Mouse (Mus musculus): ENCODE data around the gene Noxa1. TPM values are rescaled to one million over a fixed set of nuclear protein-coding genes. Genes with fewer than 3 reads are reported as not detected.

Gene Noxa1
- total and polyA plus RNA-seq, 2 experiments from 2014 or later: not detected

- H3K27ac ChIP-seq: no peak overlapping the region
- H3K27me3 ChIP-seq (ENCODE audit: insufficient read depth, low read length): no peaks in the 10 kb centered on the region
- ATAC-seq (no peak), DNase-seq (ENCODE audit: low spot score) (no peak)
- H3K36me3 ChIP-seq (ENCODE audit: insufficient read depth, low read length): peaks cover 19% of the 10 kb centered on the region
- WGBS: 94% methylated on average over 1 of the region's 1 CpGs
- H3K9me3 ChIP-seq (ENCODE audit: low read length): no peaks in the 10 kb centered on the region
- no peak overlapping the region for H3K4me3 ChIP-seq (ENCODE audit: low read length)
- no peak overlapping the region for H3K4me2 ChIP-seq (ENCODE audit: low read depth, low read length)
- H3K9ac ChIP-seq (replicated peaks; ENCODE audit: low read length): no peak overlapping the region
- H3K4me1 ChIP-seq (ENCODE audit: insufficient read depth, low read length): no peaks in the 10 kb centered on the region
- no peak for TF ChIP-seq CTCF (IDR thresholded peaks at IDR 0.05; ENCODE audit: low read depth)
These were observed 30.7 kb downstream of the Noxa1 start for GRCm38 (mm10) chr2:25064285-25064684.

- TF ChIP-seq CTCF (IDR thresholded peaks at IDR 0.05; ENCODE audit: low read depth): no peak
- ATAC-seq (no peak), DNase-seq (ENCODE audit: low spot score) (no peak)
- Histone ChIP-seq H3K27me3 (ENCODE audit: insufficient read depth, low read length) (no peaks in the 10 kb centered on the region), H3K4me1 (ENCODE audit: insufficient read depth, low read length) (no peaks in the 10 kb centered on the region), H3K9ac (replicated peaks; ENCODE audit: low read length) (no peak overlapping the region), H3K9me3 (ENCODE audit: low read length) (no peaks in the 10 kb centered on the region), H3K4me2 (ENCODE audit: low read depth, low read length) (no peak overlapping the region), H3K36me3 (ENCODE audit: insufficient read depth, low read length) (peaks cover 19% of the 10 kb centered on the region), H3K27ac (no peak overlapping the region), H3K4me3 (ENCODE audit: low read length) (no peak overlapping the region)
- WGBS: 93% methylated on average over 5 of the region's 5 CpGs
These were observed 31.4 kb downstream of the Noxa1 start for GRCm38 (mm10) chr2:25063523-25063922.

GRCm38 (mm10) chr2:25058926-25059325, 36.0 kb downstream of the Noxa1 start:
- Histone ChIP-seq H3K9ac (replicated peaks; ENCODE audit: low read length) (no peak overlapping the region), H3K9me3 (ENCODE audit: low read length) (no peaks in the 10 kb centered on the region), H3K36me3 (ENCODE audit: insufficient read depth, low read length) (peaks cover 19% of the 10 kb centered on the region), H3K4me2 (ENCODE audit: low read depth, low read length) (no peak overlapping the region), H3K27me3 (ENCODE audit: insufficient read depth, low read length) (no peaks in the 10 kb centered on the region), H3K4me1 (ENCODE audit: insufficient read depth, low read length) (peaks cover 11% of the 10 kb centered on the region), H3K27ac (no peak overlapping the region), H3K4me3 (ENCODE audit: low read length) (no peak overlapping the region)
- no peak for TF ChIP-seq CTCF (IDR thresholded peaks at IDR 0.05; ENCODE audit: low read depth)
- ATAC-seq (no peak), DNase-seq (ENCODE audit: low spot score) (no peak)
- 78% methylated on average over 7 of the region's 7 CpGs for WGBS

- peak; percentile 12 for DNase-seq (ENCODE audit: low spot score)
- ATAC-seq: no peak
- no peak overlapping the region for H3K27ac ChIP-seq
These were observed 39.4 kb downstream of the Noxa1 start for GRCm38 (mm10) chr2:25055409-25056155.

GRCm38 (mm10) chr2:25055068-25055405, 39.9 kb downstream of the Noxa1 start:
- DNase-seq (ENCODE audit: low spot score): peak; percentile 72
- peak; percentile 10; the same call in 1 of the 2 replicates for TF ChIP-seq CTCF (IDR thresholded peaks at IDR 0.05; ENCODE audit: low read depth)
- no peaks in the 10 kb centered on the region for H3K9me3 ChIP-seq (ENCODE audit: low read length)
- ATAC-seq: peak; percentile 46
- H3K9ac ChIP-seq (replicated peaks; ENCODE audit: low read length): peak overlapping the region; percentile 88
- H3K27me3 ChIP-seq (ENCODE audit: insufficient read depth, low read length): no peaks in the 10 kb centered on the region
- peaks cover 11% of the 10 kb centered on the region for H3K4me1 ChIP-seq (ENCODE audit: insufficient read depth, low read length)
- H3K36me3 ChIP-seq (ENCODE audit: insufficient read depth, low read length): peaks cover 6% of the 10 kb centered on the region
- 24% methylated on average over 2 of the region's 2 CpGs for WGBS
- H3K27ac ChIP-seq: peak overlapping the region; percentile 70; the same call in 1 of the 2 replicates
- peak overlapping the region; percentile 77 for H3K4me3 ChIP-seq (ENCODE audit: low read length)
- H3K4me2 ChIP-seq (ENCODE audit: low read depth, low read length): peak overlapping the region; percentile 81

More at GRCm38 (mm10) chr2:25055409-25056155, 39.4 kb downstream of the Noxa1 start:
- Histone ChIP-seq H3K4me1 (ENCODE audit: insufficient read depth, low read length) (peaks cover 11% of the 10 kb centered on the region), H3K4me2 (ENCODE audit: low read depth, low read length) (peak overlapping the region; percentile 81), H3K27me3 (ENCODE audit: insufficient read depth, low read length) (no peaks in the 10 kb centered on the region), H3K36me3 (ENCODE audit: insufficient read depth, low read length) (peaks cover 11% of the 10 kb centered on the region), H3K9me3 (ENCODE audit: low read length) (no peaks in the 10 kb centered on the region), H3K4me3 (ENCODE audit: low read length) (peak overlapping the region; percentile 77), H3K9ac (replicated peaks; ENCODE audit: low read length) (peak overlapping the region; percentile 88)
- 79% methylated on average over 21 of the region's 21 CpGs for WGBS
- TF ChIP-seq CTCF (IDR thresholded peaks at IDR 0.05; ENCODE audit: low read depth): no peak

GRCm38 (mm10) chr2:25054221-25055067, 40.5 kb downstream of the Noxa1 start, which contains the start of gene Nsmf:
Gene Nsmf (plus strand): TSS chr2:25054355.
- no peaks in the 10 kb centered on the region for H3K9me3 ChIP-seq (ENCODE audit: low read length)
- DNase-seq (ENCODE audit: low spot score) (peak; percentile 90), ATAC-seq (peak; percentile 83)
- peaks cover 11% of the 10 kb centered on the region for H3K4me1 ChIP-seq (ENCODE audit: insufficient read depth, low read length)
- H3K27me3 ChIP-seq (ENCODE audit: insufficient read depth, low read length): no peaks in the 10 kb centered on the region
- no peaks in the 10 kb centered on the region; the same call in 1 of the 2 replicates for H3K36me3 ChIP-seq (ENCODE audit: insufficient read depth, low read length)
- 0 out of 2 replicates have a peak, but pooled peaks have one; percentile 23 for TF ChIP-seq CTCF (IDR thresholded peaks at IDR 0.05; ENCODE audit: low read depth)
- WGBS: 3% methylated on average over 47 of the region's 47 CpGs
- peak within 1 kb of the TSS; percentile 81 for H3K4me2 ChIP-seq (ENCODE audit: low read depth, low read length)
- H3K9ac ChIP-seq (replicated peaks; ENCODE audit: low read length): peak within 1 kb of the TSS; percentile 88
- peak within 1 kb of the TSS; percentile 70 for H3K27ac ChIP-seq
- peak within 1 kb of the TSS; percentile 77 for H3K4me3 ChIP-seq (ENCODE audit: low read length)

All from hindbrain, postnatal 0 days (tissue).